Mouse (Mus musculus): ENCODE data around the gene Faxc.

Gene Faxc

GRCm38 (mm10) chr4:22029951-22030350 lies 98.8 kb downstream of the Faxc start:
- DNase-seq (ENCODE audit: low spot score), result no peak

All from urinary bladder, postnatal 14 days (tissue).